Mouse (Mus musculus): ENCODE results near the gene Gh. TPM values are rescaled to one million over a fixed set of nuclear protein-coding genes. Genes with fewer than 3 reads are reported as not detected.

Gh gene
- polyA plus RNA-seq, 1 experiment, result not detected

GRCm38 (mm10) chr11:106268326-106269059 lies 33.2 kb downstream of the Gh start:
- Histone ChIP-seq H3K4me1 (ENCODE audit: control insufficient read depth, insufficient read depth, insufficient read length, low read length) (peaks cover 29% of the 10 kb centered on the region), H3K4me3 (ENCODE audit: insufficient read depth, low read depth, low read length) (no peak overlapping the region), H3K27ac (replicated peaks; ENCODE audit: low read depth, low read length) (peak overlapping the region; percentile 51)

GRCm38 (mm10) chr11:106267871-106268270 lies 33.8 kb downstream of the Gh start:
- Histone ChIP-seq H3K27ac (replicated peaks; ENCODE audit: low read depth, low read length) (no peak overlapping the region), H3K4me3 (ENCODE audit: insufficient read depth, low read depth, low read length) (no peak overlapping the region), H3K4me1 (ENCODE audit: control insufficient read depth, insufficient read depth, insufficient read length, low read length) (peaks cover 29% of the 10 kb centered on the region)

DNA sequence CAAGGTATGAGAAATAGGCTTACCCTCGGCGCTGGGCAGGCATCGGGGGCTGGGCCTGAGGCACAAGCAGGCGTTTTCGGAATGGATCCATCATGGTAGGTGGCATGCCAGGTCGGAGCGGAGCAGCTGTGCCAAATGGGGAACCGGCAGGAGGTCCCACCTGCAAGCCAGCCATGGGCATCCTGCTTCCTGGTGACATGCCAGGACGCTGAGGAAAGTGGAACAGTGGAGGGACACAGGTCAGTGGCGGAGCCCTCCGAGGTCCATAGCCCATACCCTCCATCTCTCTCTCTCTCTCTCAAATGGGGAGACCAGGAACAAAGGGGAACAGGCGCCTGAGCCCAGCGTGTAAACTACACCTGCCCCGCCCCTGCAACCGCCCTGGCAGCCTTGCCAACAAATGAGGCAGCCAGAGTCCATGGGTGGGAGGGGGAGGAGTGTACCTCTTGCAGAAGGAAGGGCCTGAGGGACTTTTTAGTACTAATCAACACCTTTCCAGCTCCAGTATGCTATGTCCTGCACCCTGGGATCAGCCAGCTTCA lies 34.3 kb downstream of the Gh start:
- Histone ChIP-seq H3K27ac (replicated peaks; ENCODE audit: low read depth, low read length) (no peak overlapping the region), H3K4me1 (ENCODE audit: control insufficient read depth, insufficient read depth, insufficient read length, low read length) (peaks cover 29% of the 10 kb centered on the region), H3K4me3 (ENCODE audit: insufficient read depth, low read depth, low read length) (no peak overlapping the region)

GRCm38 (mm10) chr11:106266431-106266830 lies 35.2 kb downstream of the Gh start:
- Histone ChIP-seq H3K4me3 (ENCODE audit: insufficient read depth, low read depth, low read length) (no peak overlapping the region), H3K27ac (replicated peaks; ENCODE audit: low read depth, low read length) (no peak overlapping the region), H3K4me1 (ENCODE audit: control insufficient read depth, insufficient read depth, insufficient read length, low read length) (peaks cover 27% of the 10 kb centered on the region)

DNA sequence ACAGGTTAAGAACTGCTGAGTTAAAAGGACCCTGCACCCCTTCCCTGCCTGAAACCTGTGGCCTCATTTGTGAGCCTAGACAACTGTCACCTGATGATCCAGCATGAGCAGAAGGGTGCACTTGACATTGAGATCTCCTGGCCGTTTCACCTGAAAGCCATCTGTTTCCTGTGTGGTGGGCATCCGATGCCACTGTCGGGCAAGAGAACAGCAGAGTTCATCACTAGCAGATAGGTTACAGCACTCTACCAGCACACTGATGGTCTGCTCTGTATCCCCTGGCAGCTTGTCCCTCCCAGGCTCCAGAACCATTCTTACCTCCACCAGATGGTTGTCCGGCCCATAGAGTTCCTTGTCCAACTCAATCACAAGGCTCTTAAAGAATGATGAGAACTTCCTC lies 36.1 kb downstream of the Gh start:
- Histone ChIP-seq H3K27ac (replicated peaks; ENCODE audit: low read depth, low read length) (no peak overlapping the region), H3K4me3 (ENCODE audit: insufficient read depth, low read depth, low read length) (no peak overlapping the region), H3K4me1 (ENCODE audit: control insufficient read depth, insufficient read depth, insufficient read length, low read length) (peaks cover 22% of the 10 kb centered on the region)

GRCm38 (mm10) chr11:106264988-106265387 lies 36.7 kb downstream of the Gh start:
- Histone ChIP-seq H3K4me1 (ENCODE audit: control insufficient read depth, insufficient read depth, insufficient read length, low read length) (peaks cover 17% of the 10 kb centered on the region), H3K27ac (replicated peaks; ENCODE audit: low read depth, low read length) (no peak overlapping the region), H3K4me3 (ENCODE audit: insufficient read depth, low read depth, low read length) (no peak overlapping the region)

DNA sequence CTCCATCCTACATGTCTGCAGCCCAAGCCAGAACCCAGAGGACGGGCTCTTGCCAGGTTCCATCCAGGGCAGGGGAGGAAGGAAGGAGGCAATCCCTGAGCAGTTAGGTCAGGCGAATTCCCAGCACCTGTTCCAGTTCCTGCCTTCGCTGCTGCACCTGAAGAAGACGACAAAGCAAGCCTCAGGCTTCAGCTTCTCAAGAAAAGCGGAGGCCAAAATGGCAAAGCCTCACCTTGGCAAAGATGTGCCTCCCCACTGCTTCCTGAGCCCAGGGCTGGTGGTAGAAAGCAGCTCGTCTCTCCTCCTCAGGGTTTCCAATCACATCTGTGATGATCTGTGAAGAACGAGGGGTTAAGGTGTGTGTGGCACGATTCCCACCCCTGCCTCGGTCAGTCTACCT lies 37.7 kb downstream of the Gh start:
- Histone ChIP-seq H3K4me1 (ENCODE audit: control insufficient read depth, insufficient read depth, insufficient read length, low read length) (peaks cover 10% of the 10 kb centered on the region), H3K27ac (replicated peaks; ENCODE audit: low read depth, low read length) (no peak overlapping the region), H3K4me3 (ENCODE audit: insufficient read depth, low read depth, low read length) (no peak overlapping the region)

DNA sequence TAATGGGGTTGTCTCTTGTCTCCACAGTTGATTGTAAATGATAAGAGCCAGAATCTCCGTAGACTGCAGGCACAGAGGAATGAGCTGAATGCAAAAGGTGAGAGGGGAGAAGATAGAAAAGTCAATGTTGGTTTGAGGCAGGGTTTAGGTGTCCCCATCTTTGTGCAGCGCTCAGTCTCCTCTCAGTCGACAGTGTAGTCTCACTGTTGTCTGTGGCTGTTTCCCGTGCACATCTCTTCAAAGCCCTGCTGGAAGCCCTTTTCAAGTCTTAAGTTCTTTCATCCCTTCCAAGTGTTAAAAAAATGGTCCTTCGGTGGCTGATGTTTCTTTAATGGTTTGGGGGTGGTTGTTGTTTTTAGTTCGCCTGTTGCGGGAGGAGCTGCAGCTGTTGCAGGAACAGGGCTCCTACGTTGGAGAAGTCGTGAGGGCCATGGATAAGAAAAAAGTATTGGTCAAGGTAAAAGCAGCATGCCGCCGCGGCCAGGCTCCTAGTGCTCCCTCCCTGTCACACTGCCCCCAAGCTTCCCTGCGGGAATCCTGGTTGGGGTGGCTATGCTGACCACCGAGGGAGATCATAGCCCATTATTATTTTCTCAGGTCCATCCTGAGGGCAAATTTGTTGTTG lies 40.7 kb downstream of the Gh start:
- H3K4me1 ChIP-seq (ENCODE audit: control insufficient read depth, insufficient read depth, insufficient read length, low read length), result no peaks in the 10 kb centered on the region
- H3K4me3 ChIP-seq (ENCODE audit: insufficient read depth, low read depth, low read length), result no peak overlapping the region
- no peak overlapping the region for H3K27ac ChIP-seq (replicated peaks; ENCODE audit: low read depth, low read length)

DNA sequence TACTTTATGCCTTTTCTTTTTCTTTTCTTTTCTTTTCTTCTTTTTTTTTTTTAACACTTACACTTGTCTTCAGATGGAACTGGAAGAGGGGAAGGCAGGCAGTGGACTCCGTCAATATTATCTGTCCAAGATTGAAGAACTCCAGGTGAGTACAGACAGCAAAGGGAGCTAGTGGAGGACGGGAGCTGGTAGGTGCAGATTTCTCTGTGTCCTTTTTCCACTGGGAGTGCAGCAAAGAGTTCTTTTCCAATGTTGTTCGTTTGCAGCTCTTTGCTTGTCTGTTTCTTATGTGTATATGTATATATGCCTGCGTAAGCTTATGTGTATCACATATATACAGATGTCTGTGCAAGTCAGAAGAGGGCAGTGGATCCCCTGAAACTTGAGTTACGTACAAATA lies 44.9 kb downstream of the Gh start:
- peak overlapping the region; percentile 33 for H3K4me3 ChIP-seq (ENCODE audit: insufficient read depth, low read depth, low read length)

GRCm38 (mm10) chr11:106255685-106256451 lies 45.8 kb downstream of the Gh start, which contains the start of the genes Ftsj3 and Psmc5:
TSS of gene Ftsj3 (minus strand) at chr11:106256079.
TSS of gene Psmc5 (plus strand) at chr11:106256154.
- H3K27ac ChIP-seq (replicated peaks; ENCODE audit: low read depth, low read length), result peak within 1 kb of the TSS; percentile 73
- H3K4me1 ChIP-seq (ENCODE audit: control insufficient read depth, insufficient read depth, insufficient read length, low read length), result no peaks in the 10 kb centered on the region
- peak within 1 kb of the TSS; percentile 69 for H3K4me3 ChIP-seq (ENCODE audit: insufficient read depth, low read depth, low read length)

More for the DNA sequence above, 44.9 kb downstream of the Gh start:
- H3K27ac ChIP-seq (replicated peaks; ENCODE audit: low read depth, low read length), result no peak overlapping the region
- H3K4me1 ChIP-seq (ENCODE audit: control insufficient read depth, insufficient read depth, insufficient read length, low read length), result no peaks in the 10 kb centered on the region

GRCm38 (mm10) chr11:106255174-106255573 lies 46.5 kb downstream of the Gh start:
- peak overlapping the region; percentile 69 for H3K4me3 ChIP-seq (ENCODE audit: insufficient read depth, low read depth, low read length)
- no peaks in the 10 kb centered on the region for H3K4me1 ChIP-seq (ENCODE audit: control insufficient read depth, insufficient read depth, insufficient read length, low read length)
- no peak overlapping the region for H3K27ac ChIP-seq (replicated peaks; ENCODE audit: low read depth, low read length)

GRCm38 (mm10) chr11:106254767-106255166 lies 46.9 kb downstream of the Gh start:
- Histone ChIP-seq H3K4me3 (ENCODE audit: insufficient read depth, low read depth, low read length) (peak overlapping the region; percentile 69), H3K27ac (replicated peaks; ENCODE audit: low read depth, low read length) (no peak overlapping the region), H3K4me1 (ENCODE audit: control insufficient read depth, insufficient read depth, insufficient read length, low read length) (no peaks in the 10 kb centered on the region)
